Mouse (Mus musculus): ENCODE data around the gene Fcgr1. TPM values are rescaled to one million over a fixed set of nuclear protein-coding genes. Genes with fewer than 3 reads are reported as not detected.
"Not testable (repeated sequence)": the region's sequence is repeated elsewhere in the genome, so short reads cannot be mapped to it uniquely, and the experiment has no call there.

Gene Fcgr1
- polyA plus RNA-seq, 1 experiment: 1.3 TPM

GRCm38 (mm10) chr3:96251787-96252186 lies 42.0 kb downstream of the Fcgr1 start:
- 0 out of 2 replicates have a peak, but pooled peaks cover 2% of the 10 kb centered on the region for H3K4me1 ChIP-seq (ENCODE audit: control insufficient read depth, insufficient read depth, insufficient read length, low read length)
- no peak overlapping the region for H3K27ac ChIP-seq (replicated peaks; ENCODE audit: low read depth, low read length)
- no peak overlapping the region for H3K4me3 ChIP-seq (ENCODE audit: insufficient read depth, low read depth, low read length)

GRCm38 (mm10) chr3:96250890-96251289 lies 42.9 kb downstream of the Fcgr1 start:
- no peak overlapping the region for H3K27ac ChIP-seq (replicated peaks; ENCODE audit: low read depth, low read length)
- no peak overlapping the region for H3K4me3 ChIP-seq (ENCODE audit: insufficient read depth, low read depth, low read length)
- H3K4me1 ChIP-seq (ENCODE audit: control insufficient read depth, insufficient read depth, insufficient read length, low read length): no peaks in the 10 kb centered on the region

GRCm38 (mm10) chr3:96249034-96249345 lies 44.8 kb downstream of the Fcgr1 start:
- H3K27ac ChIP-seq (replicated peaks; ENCODE audit: low read depth, low read length): no peak overlapping the region
- peaks cover 5% of the 10 kb centered on the region for H3K4me1 ChIP-seq (ENCODE audit: control insufficient read depth, insufficient read depth, insufficient read length, low read length)
- no peak overlapping the region for H3K4me3 ChIP-seq (ENCODE audit: insufficient read depth, low read depth, low read length)

- Histone ChIP-seq H3K27ac (replicated peaks; ENCODE audit: low read depth, low read length) (no peak overlapping the region), H3K4me1 (ENCODE audit: control insufficient read depth, insufficient read depth, insufficient read length, low read length) (peaks cover 8% of the 10 kb centered on the region), H3K4me3 (ENCODE audit: insufficient read depth, low read depth, low read length) (no peak overlapping the region)
Observed at GRCm38 (mm10) chr3:96248141-96249033, 45.4 kb downstream of the Fcgr1 start.

GRCm38 (mm10) chr3:96247356-96248140 lies 46.2 kb downstream of the Fcgr1 start:
- peaks cover 8% of the 10 kb centered on the region for H3K4me1 ChIP-seq (ENCODE audit: control insufficient read depth, insufficient read depth, insufficient read length, low read length)
- no peak overlapping the region for H3K4me3 ChIP-seq (ENCODE audit: insufficient read depth, low read depth, low read length)
- no peak overlapping the region for H3K27ac ChIP-seq (replicated peaks; ENCODE audit: low read depth, low read length)

- Histone ChIP-seq H3K4me3 (ENCODE audit: insufficient read depth, low read depth, low read length) (peak within 1 kb of the TSS; percentile 61), H3K27ac (replicated peaks; ENCODE audit: low read depth, low read length) (peak within 1 kb of the TSS; percentile 70)
- H3K4me1 ChIP-seq (ENCODE audit: control insufficient read depth, insufficient read depth, insufficient read length, low read length): not testable (repeated sequence)
Observed at GRCm38 (mm10) chr3:96246427-96246856, 47.3 kb downstream of the Fcgr1 start, which contains the start of gene Hist2h3c1. Gene Hist2h3c1, plus strand, starts transcription at chr3:96246685.

- H3K4me1 ChIP-seq (ENCODE audit: control insufficient read depth, insufficient read depth, insufficient read length, low read length): not testable (repeated sequence)
- peak overlapping the region; percentile 70 for H3K27ac ChIP-seq (replicated peaks; ENCODE audit: low read depth, low read length)
- peak overlapping the region; percentile 61 for H3K4me3 ChIP-seq (ENCODE audit: insufficient read depth, low read depth, low read length)
Observed at GRCm38 (mm10) chr3:96246018-96246417, 47.8 kb downstream of the Fcgr1 start.

- Histone ChIP-seq H3K27ac (replicated peaks; ENCODE audit: low read depth, low read length) (peak within 1 kb of the TSS; percentile 100), H3K4me3 (ENCODE audit: insufficient read depth, low read depth, low read length) (peak within 1 kb of the TSS; percentile 86)
- not testable (repeated sequence) for H3K4me1 ChIP-seq (ENCODE audit: control insufficient read depth, insufficient read depth, insufficient read length, low read length)
Observed at GRCm38 (mm10) chr3:96245003-96245886, 48.5 kb downstream of the Fcgr1 start, which contains the start of gene Hist2h2aa1. Gene Hist2h2aa1, plus strand, starts transcription at chr3:96245497.

- H3K4me1 ChIP-seq (ENCODE audit: control insufficient read depth, insufficient read depth, insufficient read length, low read length): peaks cover 8% of the 10 kb centered on the region
- peak overlapping the region; percentile 63 for H3K27ac ChIP-seq (replicated peaks; ENCODE audit: low read depth, low read length)
- peak overlapping the region; percentile 4; the same call in 1 of the 2 replicates for H3K4me3 ChIP-seq (ENCODE audit: insufficient read depth, low read depth, low read length)
Observed at GRCm38 (mm10) chr3:96243921-96244572, 49.7 kb downstream of the Fcgr1 start.

- Histone ChIP-seq H3K27ac (replicated peaks; ENCODE audit: low read depth, low read length) (no peak overlapping the region; the same call in 1 of the 2 replicates), H3K4me3 (ENCODE audit: insufficient read depth, low read depth, low read length) (no peak overlapping the region), H3K4me1 (ENCODE audit: control insufficient read depth, insufficient read depth, insufficient read length, low read length) (peaks cover 8% of the 10 kb centered on the region)
Observed at GRCm38 (mm10) chr3:96240799-96241197, 53.0 kb downstream of the Fcgr1 start.

- H3K4me1 ChIP-seq (ENCODE audit: control insufficient read depth, insufficient read depth, insufficient read length, low read length): not testable (repeated sequence)
- H3K27ac ChIP-seq (replicated peaks; ENCODE audit: low read depth, low read length): peak within 1 kb of the TSS; percentile 75
- H3K4me3 ChIP-seq (ENCODE audit: insufficient read depth, low read depth, low read length): peak within 1 kb of the TSS; percentile 65
Observed at GRCm38 (mm10) chr3:96239949-96240798, 53.6 kb downstream of the Fcgr1 start, which contains the start of gene Hist2h2aa2. Gene Hist2h2aa2, minus strand, starts transcription at chr3:96240276.

GRCm38 (mm10) chr3:96238954-96239793 lies 54.6 kb downstream of the Fcgr1 start, which contains the start of gene Hist2h3c2:
Gene Hist2h3c2, minus strand, starts transcription at chr3:96239127.
- H3K4me1 ChIP-seq (ENCODE audit: control insufficient read depth, insufficient read depth, insufficient read length, low read length): not testable (repeated sequence)
- peak within 1 kb of the TSS; percentile 65 for H3K4me3 ChIP-seq (ENCODE audit: insufficient read depth, low read depth, low read length)
- peak within 1 kb of the TSS; percentile 75; the same call in 1 of the 2 replicates for H3K27ac ChIP-seq (replicated peaks; ENCODE audit: low read depth, low read length)

Measured in brown adipose tissue, adult 24 weeks (tissue).